Mouse (Mus musculus) brain, embryonic 18.5 days (tissue): ENCODE measurements around the gene Wdr54.

Source experiments
- DNase-seq: peaks from one replicate; pipeline ENCODE4 v3.0.0-alpha.2; 2012; ENCODE audit warnings: low read depth, low spot score

Gene Wdr54

DNA sequence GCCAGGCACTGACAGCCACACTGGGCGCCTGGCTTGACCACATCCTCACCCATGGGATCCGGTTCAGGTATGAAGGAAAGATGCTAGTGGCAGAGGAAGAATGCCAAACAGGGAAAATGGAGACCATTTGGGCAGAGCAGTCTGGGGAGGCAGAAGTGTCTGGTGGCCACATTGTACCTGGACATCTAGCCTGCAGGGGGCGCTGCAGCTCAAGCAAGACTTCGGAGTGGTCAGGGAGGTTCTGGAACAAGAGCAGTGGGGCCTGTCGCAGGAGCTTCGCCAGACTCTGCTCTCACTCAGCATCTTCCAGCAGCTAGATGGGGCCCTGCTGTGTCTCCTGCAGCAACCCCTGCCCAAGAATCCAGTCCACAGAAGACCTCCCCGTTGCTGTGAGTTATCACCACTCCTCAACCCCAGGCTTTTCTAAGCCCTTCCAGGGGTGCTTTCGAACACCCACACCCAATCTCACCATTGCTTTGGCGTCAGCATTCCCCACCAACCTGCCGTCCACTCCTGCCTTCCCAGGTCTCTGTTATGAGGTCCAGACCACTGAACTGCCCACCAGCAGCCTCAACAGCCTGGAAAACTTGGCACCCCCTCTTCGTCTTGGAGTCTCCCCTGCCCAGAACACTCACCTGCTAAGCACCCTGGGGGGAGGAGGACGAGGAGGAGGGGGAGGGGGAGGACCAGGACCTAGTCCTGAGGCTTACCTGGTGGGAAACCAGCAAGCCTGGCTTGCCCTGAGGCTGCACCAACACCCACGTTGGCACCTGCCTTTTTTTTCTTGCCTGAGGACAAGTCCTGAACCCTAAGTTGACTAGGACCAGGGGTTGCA is 48.4 kb downstream of the Wdr54 start:
- no peak for DNase-seq

DNA sequence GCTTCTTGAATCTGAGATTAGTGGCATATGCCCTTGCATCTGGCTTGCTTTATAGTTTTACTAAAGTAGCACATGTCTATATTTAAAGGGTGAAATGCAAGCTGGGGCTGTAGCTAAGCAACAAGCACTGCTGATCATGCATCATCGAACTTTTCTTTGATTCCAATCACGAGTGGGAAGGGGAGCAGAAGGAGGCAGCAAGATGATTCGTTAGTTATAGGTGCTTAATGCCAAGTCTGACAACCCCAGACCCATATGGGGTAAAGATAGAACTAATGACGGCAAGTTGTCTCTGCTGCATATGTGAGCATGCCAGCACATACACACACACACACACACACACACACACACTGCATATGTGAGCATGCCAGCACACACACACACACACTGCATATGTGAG is 52.0 kb downstream of the Wdr54 start:
- no peak for DNase-seq

DNA sequence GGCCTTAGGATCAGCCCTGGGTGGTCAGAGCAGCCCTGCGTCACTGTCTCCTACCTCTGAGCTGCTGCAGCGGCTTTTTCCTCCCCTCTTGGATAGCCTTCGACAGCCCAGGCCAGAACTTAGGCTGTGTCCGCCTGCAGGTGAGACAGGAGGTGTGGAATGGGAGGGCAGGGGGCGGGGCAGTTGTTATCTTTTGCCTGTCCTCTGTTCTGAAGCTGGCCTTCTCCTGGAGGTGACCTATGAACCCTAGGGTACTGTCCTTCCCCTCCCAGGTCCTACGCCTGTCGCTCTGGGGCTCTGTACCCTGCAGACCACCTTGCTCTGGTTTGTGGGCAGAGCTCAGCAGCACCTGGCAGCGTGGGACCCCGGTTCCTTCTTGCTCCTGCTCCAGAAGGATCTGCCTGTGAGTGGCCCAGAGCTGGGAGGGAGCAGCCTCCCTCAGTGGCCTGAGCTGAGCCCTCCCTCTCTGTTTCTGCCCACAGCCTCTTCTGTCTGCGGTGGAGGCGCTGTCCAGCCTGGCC is 53.0 kb downstream of the Wdr54 start:
- DNase-seq, result no peak

DNA sequence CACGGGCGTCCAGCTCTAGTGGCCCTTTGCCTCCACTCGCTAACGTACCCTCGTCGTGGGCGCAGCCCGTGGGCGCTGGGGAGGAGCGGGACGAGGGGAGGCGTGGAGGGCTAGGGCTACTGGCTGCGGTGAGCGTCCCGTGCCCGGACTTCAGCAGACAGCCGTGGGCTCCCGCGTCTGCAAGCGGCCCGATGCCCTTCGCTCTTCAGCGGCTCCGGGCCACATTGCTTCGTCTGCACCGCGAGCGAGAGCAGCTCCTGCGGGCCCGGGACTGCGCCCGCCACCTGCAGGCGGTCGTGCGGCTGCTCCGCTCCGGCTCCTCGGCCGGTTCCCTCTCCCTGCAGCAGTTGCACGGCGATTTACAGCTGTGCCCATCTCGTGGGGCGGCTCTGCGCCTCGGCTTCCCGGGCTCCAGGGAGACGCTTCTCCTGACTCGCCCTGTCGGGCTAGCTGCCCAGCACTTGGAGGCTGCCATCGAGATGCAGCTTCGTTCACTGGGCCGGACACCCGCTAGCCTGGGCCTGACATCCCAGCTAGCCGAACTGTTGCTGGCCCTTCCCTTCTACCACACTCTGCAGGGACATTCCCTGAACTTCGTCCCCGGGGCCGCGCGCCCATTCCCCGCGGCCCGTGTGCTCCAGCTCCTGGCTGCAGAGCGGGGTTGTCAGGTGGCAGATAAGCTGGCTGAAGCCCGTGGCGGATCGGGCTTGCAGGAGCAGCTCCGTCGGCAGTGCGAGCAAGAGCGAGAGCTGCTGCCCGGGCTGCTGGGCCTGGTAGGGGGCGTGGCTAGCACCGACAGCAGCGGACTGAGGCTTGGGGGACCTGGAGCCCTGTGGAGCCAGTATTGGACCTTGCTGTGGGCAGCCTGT is 54.3 kb downstream of the Wdr54 start:
- DNase-seq, result no peak

DNA sequence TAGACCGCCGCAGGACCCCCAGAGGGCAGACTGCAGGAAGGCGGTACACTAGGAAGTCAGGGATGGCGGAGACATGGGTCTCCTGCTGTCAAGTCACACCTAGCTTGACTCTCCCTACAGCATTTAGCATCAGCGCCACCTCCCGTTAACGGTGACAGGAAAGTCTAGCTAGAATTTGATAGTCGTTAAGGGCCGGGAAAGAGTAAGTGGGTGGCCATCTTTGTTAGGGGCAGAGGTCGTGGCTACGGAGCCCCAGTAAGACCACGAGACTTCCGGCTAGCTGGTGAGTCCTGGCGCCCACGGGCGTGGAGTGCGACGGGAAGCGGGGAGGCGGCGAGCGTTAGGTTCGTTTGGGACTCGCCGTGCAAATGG is 54.9 kb downstream of the Wdr54 start, which contains the start of the genes Ccdc142 and Gm42688:
Ccdc142 (plus strand) TSS at position 286 of the 372 bp plus-strand sequence.
Gm42688 (plus strand) TSS at position 302 of the 372 bp plus-strand sequence.
- DNase-seq, result peak; percentile 83
